Mouse (Mus musculus) A20 (cell line): ENCODE results near the gene Egfr.
A peak's percentile ranks its signal among the peaks of the same experiment; 100 is the strongest.

ENCODE experiments used
- DNase-seq: peaks from one replicate; pipeline ENCODE4 v3.0.0-alpha.2; 2011; ENCODE audit warnings: low read depth, low spot score

Egfr gene

DNA sequence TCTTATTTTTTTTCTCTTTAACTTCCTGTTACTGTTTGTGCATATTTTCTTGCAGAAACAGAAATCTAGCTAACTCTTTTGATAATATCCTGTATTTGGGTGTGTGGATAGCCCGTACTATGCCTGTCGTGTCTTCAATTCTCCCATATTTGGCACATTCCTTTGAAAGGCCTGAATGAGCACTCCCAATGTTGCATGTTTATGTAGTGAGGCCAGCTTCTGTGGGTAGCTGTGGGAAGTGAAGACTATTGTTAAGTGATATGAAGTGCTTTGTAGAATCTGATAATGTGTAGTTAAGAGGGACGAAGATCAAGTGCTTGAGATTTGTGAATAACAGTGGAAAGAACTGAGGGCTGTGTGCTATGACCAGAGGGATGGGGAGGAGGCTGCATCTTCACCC, 77.5 kb downstream of the Egfr start:
- no peak for DNase-seq

DNA sequence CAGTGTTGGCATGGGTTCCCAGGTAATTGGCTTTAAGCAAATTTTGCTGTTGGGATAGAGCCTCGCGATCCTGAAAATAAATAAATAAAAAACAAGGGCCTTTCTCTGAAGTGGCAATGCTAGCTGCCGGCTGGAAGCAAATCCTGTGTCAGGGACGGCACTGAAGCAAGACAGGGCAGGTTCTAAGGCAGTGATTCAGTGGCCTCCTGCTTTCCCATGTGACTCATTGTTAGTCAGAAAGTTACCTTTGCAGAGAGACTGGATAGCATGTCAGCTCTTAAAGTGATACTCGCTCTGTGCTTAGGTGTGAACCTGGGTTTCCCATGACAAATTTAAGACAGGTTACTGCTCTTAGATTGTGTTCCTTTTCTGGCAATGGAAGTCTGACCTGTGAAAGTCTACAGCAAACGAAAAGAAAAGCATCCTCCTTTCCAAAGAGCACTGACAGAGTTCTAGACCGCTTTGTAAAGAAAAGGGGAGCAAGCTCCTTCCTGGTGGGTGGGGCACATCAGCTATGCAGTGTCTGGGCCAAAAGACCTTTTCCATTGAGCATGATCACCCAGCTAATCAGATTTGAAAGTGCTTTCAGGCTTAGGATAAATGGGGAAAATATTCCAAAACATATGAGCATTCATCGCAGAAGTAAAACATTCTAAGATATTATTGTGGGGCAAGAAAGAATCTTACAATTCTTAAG, 78.7 kb downstream of the Egfr start:
- DNase-seq = no peak

DNA sequence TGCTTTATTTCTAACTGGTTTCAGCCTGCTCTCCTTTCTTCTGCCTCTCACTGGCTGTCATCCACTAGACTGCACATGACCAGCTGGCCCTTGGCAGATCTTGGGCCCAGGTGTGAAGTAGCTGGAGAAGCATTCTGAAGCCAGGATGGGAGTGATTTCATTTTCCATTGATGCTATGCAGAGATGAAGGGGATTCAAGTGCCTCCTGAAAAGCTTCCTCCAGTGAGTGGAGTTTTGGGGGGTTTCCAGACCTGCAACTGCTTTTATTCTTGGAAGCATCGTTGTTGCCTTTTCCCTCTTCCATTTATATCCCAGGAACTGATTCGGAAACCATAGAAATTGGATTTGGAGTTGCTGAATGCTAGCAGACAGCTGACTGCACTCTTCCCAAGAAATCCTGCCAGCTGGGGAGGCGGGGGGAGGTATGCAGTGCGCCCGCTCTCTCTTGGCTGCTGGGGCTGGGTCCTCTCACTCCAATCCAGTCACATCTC, 80.0 kb downstream of the Egfr start:
- DNase-seq = no peak

- no peak for DNase-seq
These were observed 86.8 kb downstream of the Egfr start for GRCm38 (mm10) chr11:16838772-16839171.

GRCm38 (mm10) chr11:16842924-16843323, 90.9 kb downstream of the Egfr start:
- no peak for DNase-seq

DNA sequence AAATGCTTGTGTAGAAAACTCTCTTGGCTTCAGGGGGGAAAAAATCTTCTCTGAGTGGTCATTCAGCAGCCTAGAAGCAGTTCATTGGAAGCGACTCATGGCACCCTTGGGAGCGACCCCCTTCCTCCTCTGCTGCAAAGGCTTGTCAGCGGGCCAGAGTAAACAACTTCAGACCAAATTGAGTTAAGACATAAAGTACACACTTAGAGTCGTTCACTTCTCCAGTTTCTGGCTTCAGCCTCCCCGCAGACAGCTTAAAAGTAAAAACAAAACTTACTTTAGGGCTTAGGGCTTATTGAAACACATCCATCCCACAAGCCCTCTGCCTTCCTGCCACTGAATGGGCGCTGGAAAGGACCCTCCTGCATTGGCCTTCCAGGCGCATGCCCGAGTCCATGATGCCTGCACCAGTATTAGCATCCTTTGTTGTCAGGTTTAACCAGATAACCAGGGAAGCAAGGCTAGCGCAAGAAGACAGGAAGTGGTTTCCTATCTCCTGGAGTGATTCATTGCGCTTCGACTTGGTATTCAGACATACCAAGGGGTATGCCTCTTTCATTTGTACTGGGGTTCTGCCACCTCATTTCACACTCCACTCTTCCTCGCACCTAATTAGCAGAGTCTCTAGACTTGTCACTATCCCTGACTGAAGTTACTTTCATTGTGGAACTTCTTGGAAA, 92.0 kb downstream of the Egfr start:
- no peak for DNase-seq

GRCm38 (mm10) chr11:16848881-16849280, 96.9 kb downstream of the Egfr start:
- DNase-seq = no peak

GRCm38 (mm10) chr11:16851361-16851760, 99.4 kb downstream of the Egfr start:
- DNase-seq = no peak

DNA sequence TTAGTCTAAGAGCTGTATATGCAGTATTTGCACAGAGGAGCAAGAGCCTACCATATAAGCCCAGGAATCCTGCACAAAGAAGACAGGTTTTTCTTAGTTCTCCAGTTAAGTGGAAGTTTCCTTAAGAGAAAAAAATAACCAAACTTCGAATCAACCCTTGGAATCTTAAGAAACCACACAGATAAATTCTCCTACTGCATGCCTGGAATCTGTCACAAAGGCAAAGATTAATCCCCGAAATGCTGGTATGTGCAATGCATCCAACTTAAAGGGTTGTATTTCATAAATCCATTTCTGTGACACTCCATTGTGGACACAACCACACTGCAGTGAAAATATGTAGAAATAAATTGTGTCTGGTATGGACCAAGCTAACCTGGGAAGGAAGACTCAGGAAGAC, 102.1 kb downstream of the Egfr start:
- no peak for DNase-seq

DNA sequence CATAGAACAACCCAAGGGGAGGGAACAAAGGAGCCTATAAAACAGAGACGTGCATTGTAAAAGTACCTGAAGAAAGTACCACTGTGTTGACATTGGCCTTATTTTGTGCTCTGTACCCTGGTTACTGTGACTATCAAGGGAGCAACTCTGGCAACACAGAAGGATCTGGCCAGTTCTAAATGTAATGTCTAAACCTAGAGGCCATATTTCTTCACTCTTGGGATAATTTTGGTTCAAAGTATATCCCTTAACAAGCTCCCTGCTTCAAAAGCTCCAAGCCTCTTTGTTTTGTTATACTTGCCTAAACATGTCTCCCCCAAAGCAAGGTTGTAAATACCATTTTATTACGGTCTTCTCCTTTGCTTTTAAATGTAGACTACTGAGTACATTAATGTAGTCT, 105.3 kb downstream of the Egfr start:
- no peak for DNase-seq

- no peak for DNase-seq
These were observed 109.0 kb downstream of the Egfr start for GRCm38 (mm10) chr11:16861037-16861436.

DNA sequence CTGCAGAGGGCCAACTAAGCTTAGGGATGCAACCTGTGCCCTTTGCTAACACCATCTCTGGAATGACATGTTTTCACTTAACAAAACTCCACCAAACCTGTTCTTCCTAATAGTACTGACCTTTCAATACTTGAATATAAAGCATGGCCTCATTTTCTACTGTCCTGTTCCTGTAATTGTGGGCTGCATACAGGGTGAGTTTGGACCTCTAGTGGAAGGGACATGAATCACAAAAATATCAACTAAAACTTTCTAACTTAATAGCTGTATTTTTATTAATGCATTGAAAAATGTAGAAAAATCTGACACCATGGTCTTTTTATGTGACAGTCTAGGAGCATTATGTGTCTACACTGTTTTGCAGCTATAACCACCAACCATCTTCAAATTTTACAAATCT, 111.5 kb downstream of the Egfr start:
- DNase-seq = no peak

DNA sequence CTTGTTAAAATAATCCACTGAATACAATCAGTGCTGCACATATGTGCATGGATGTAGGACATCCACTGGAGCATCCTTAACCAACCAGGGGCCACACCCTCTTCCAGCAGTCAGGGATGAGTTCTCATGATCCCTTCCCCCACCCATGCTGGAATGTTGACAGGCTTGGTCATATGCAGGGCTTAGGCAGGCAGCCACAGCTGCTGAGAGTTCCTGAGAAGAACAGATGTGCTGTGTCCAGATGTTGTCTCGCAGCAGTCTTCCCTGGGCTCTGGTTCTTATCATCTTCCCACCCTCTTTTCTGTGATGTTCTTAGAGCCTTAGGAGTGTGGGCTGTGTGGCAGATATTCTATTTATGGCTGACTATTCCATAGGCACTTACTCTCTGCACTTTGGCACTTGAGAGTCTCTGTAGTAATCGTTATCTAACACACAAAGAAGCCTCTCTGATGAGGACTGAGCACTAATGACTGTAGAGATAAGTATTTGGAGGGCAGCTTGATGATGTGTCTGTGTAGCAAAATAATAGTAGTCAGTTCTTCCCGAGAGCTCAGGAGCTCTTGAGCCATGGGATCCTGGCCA, 113.1 kb downstream of the Egfr start:
- DNase-seq = no peak

GRCm38 (mm10) chr11:16868051-16868450, 116.0 kb downstream of the Egfr start:
- DNase-seq = no peak

DNA sequence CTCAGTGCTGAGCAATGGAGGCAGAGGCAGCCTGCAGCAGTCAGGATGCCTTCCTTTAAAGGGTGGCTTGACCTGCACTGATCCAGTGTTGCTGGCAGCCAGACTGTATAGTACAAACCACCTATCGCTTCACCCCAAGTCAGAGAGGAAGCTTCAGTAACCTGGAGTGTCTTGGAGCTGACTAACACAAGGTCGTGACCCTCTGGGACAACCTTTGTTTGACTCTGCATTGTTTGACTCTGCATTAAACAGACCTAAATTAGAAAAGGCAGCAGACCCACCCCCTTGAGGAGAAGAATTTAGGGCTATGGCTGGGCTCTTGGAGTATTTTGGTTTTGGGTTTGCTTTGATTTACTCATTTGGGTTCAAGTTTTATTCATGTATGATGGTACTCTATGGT, 117.5 kb downstream of the Egfr start:
- no peak for DNase-seq

DNA sequence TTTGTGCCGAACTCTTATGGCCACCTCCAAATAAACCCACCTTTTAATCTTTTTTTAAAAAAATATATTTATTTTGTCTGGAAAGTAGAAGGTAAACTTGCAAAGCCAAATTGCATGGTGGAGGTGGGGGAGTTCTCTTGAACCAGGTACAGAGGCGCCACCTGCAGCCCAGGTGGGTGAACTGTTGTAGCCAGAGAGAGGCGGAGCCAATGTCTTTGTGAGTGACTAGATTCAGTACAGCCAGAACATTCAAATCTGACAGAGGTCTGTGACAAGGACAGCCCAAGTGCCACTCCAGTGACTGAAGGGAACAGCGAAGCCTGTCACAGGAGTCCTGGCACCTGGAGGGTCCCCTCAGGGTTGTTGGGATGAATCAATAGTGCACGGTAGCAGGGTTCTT, 119.1 kb downstream of the Egfr start:
- DNase-seq = peak; percentile 43

DNA sequence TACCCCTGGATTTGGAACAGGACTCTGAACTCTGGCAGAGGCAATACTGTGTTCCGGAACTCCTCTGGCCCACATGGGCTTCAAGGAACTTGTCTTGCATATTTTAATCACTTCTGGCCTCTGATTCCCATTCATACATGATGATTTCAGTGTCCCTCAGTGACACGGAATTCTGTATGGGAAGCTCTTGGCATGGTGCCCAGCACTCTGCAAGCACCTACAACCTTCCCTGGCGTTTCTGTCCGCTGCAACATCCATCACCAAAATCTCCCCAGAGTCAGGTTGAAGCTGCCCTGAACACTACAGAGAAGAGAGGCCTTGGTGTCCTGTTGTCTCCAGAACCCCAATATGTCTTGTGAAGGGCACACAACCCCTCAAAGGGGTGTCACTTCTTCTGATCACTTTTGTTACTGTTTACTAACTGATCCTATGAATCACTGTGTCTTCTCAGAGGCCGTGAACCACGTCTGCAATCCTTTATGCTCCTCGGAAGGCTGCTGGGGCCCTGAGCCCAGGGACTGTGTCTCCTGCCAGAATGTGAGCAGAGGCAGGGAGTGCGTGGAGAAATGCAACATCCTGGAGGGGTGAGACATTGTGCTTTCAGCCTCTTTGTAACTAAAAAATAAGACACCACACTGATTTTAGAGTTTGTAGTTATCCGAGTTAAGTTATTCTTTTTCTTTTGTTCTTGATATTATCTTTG, 125.8 kb downstream of the Egfr start:
- no peak for DNase-seq

GRCm38 (mm10) chr11:16881932-16882331, 129.9 kb downstream of the Egfr start:
- no peak for DNase-seq

DNA sequence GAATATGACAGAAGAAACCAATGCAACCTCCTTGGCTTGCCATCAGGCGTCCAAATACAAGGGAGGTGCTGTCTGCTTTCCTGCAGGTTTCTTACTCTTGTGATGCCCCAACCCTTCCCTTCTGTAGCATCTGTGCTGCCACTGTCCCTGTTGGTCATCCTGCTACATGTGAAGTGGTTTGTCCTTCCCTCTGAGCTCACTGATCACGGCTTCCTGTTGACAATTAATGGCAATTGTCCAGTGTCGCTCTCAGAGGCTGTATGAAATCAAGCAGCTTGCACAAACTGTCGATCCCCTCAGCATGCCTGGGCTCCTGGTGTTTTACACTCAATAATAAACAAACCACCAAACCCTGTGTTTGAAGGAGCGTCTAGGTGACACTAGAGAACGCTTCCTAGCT, 134.1 kb downstream of the Egfr start:
- no peak for DNase-seq

DNA sequence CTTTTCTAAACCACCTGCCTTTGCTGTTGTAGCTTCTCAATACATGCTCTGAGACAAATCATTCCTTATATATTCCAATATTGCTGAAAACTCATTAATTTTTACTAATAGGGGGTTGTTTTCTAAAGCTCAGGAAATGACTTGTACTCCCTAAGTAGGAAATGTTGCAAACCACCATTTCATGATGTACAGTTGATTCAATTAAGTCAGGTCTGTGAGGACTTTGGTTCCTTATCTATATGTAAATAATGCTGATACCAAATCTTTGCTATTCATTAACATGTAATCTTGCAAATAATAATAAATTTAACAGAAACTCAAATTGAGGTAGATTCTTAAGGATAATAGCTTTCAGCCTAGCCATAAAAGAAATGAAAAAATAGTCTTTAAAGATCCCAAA, 136.1 kb downstream of the Egfr start:
- no peak for DNase-seq

GRCm38 (mm10) chr11:16895441-16896356, 143.7 kb downstream of the Egfr start:
- DNase-seq = no peak
